Mouse (Mus musculus) midbrain, embryonic 16.5 days (tissue): ENCODE measurements around the gene BC030499. TPM values are rescaled to one million over a fixed set of nuclear protein-coding genes. Genes with fewer than 3 reads are reported as not detected.

Source experiments
- ATAC-seq: fragments of 200-750 bp; cut with Nextera tagmentation; 2 replicates; pipeline ENCODE4 v1.8.0; 2017; ENCODE audit warnings: moderate TSS enrichment
- H3K27ac ChIP-seq: fragments of 300-500 bp; sonication (generic); 2 replicates; pipeline ENCODE4 v1.5.1; 2014; ENCODE audit warnings: mild to moderate bottlenecking, low read length, mixed read lengths
- H3K27me3 ChIP-seq: fragments of 300-500 bp; sonication (generic); 2 replicates; pipeline ENCODE4 v1.6.1; 2014; ENCODE audit warnings: low read depth, low read length, mixed read lengths; ENCODE audit not compliant: control insufficient read depth, insufficient read depth
- H3K36me3 ChIP-seq: fragments of 300-500 bp; sonication (generic); 2 replicates; pipeline ENCODE4 v1.6.1; 2014; ENCODE audit warnings: mild to moderate bottlenecking, low read length, moderate library complexity, mixed read lengths; ENCODE audit not compliant: control insufficient read depth, insufficient read depth
- H3K4me1 ChIP-seq: fragments of 300-500 bp; sonication (generic); 2 replicates; pipeline ENCODE4 v1.6.1; 2014; ENCODE audit warnings: mild to moderate bottlenecking, low read length, mixed read lengths; ENCODE audit not compliant: control insufficient read depth, insufficient read depth
- H3K4me2 ChIP-seq: fragments of 300-500 bp; sonication (generic); 2 replicates; pipeline ENCODE4 v1.6.1; 2014; ENCODE audit warnings: mild to moderate bottlenecking, low read length, mixed read lengths
- H3K4me3 ChIP-seq: fragments of 300-500 bp; sonication (generic); 2 replicates; pipeline ENCODE4 v1.5.1; 2014; ENCODE audit warnings: low read depth, mild to moderate bottlenecking, low read length, moderate library complexity, mixed read lengths
- H3K9ac ChIP-seq: fragments of 300-500 bp; sonication (generic); 2 replicates; pipeline ENCODE4 v1.6.1; 2014; ENCODE audit warnings: low read depth, low read length, mixed read lengths
- H3K9me3 ChIP-seq: fragments of 300-500 bp; sonication (generic); replicated peaks from 2 replicates; pipeline ENCODE4 v1.6.1; 2014; ENCODE audit warnings: mild to moderate bottlenecking, low read length, mixed read lengths; ENCODE audit not compliant: control insufficient read depth, poor library complexity, severe bottlenecking
- WGBS: fragments of 180-500 bp; shearing (Covaris S2); extraction: QIAGEN DNeasy Blood & Tissue Kit; methylation state at CpG from one replicate; pipeline ENCODE4 v1.1.7; 2014; 5-methylcytosine and 5-hydroxymethylcytosine counted together
- polyA plus RNA-seq: library from polyadenylated mRNA; unstranded; fragments of >200 nt; fragmentation: Nextera tagmentation; extraction: Ambion mirVana; gene quantifications from 2 replicates; pipeline ENCODE4 v1.2.1, GENCODE M21; 2015

BC030499 gene
- polyA plus RNA-seq, 1 experiment from 2014 or later = 0.25 TPM

- 97% methylated on average over 8 of the region's 8 CpGs for WGBS
- Histone ChIP-seq H3K9ac (no peak overlapping the region), H3K27me3 (no peaks in the 10 kb centered on the region), H3K4me3 (no peak overlapping the region), H3K27ac (no peak overlapping the region), H3K4me2 (no peak overlapping the region), H3K36me3 (peaks cover 30% of the 10 kb centered on the region), H3K4me1 (no peaks in the 10 kb centered on the region), H3K9me3 (no peaks in the 10 kb centered on the region)
- no peak for ATAC-seq
These were observed 46.4 kb downstream of the BC030499 start for GRCm38 (mm10) chr11:78337040-78337439.

GRCm38 (mm10) chr11:78341702-78342101 lies 51.1 kb downstream of the BC030499 start:
- H3K9ac ChIP-seq = no peak overlapping the region
- WGBS = 87% methylated on average over 12 of the region's 12 CpGs
- peaks cover 10% of the 10 kb centered on the region; the same call in 1 of the 2 replicates for H3K36me3 ChIP-seq
- H3K4me2 ChIP-seq = no peak overlapping the region
- no peak overlapping the region for H3K4me3 ChIP-seq
- H3K9me3 ChIP-seq = no peaks in the 10 kb centered on the region
- no peak for ATAC-seq
- H3K4me1 ChIP-seq = peaks cover 25% of the 10 kb centered on the region
- no peak overlapping the region for H3K27ac ChIP-seq
- no peaks in the 10 kb centered on the region for H3K27me3 ChIP-seq

GRCm38 (mm10) chr11:78343381-78344327 lies 53.0 kb downstream of the BC030499 start, which contains the start of gene Unc119:
Gene Unc119 (plus strand): TSS chr11:78343482.
- peak within 1 kb of the TSS; percentile 81 for H3K27ac ChIP-seq
- H3K4me2 ChIP-seq = peak within 1 kb of the TSS; percentile 76
- no peaks in the 10 kb centered on the region for H3K27me3 ChIP-seq
- H3K9me3 ChIP-seq = no peaks in the 10 kb centered on the region
- peak within 1 kb of the TSS; percentile 84 for H3K4me3 ChIP-seq
- H3K9ac ChIP-seq = peak within 1 kb of the TSS; percentile 94
- ATAC-seq = peak; percentile 88
- WGBS = under 1% methylated on average over 43 of the region's 66 CpGs
- peaks cover 14% of the 10 kb centered on the region for H3K36me3 ChIP-seq
- peaks cover 31% of the 10 kb centered on the region for H3K4me1 ChIP-seq

GRCm38 (mm10) chr11:78344328-78344889 lies 53.8 kb downstream of the BC030499 start:
- peak overlapping the region; percentile 94 for H3K9ac ChIP-seq
- peaks cover 31% of the 10 kb centered on the region for H3K4me1 ChIP-seq
- no peak for ATAC-seq
- no peaks in the 10 kb centered on the region for H3K27me3 ChIP-seq
- H3K9me3 ChIP-seq = no peaks in the 10 kb centered on the region
- H3K36me3 ChIP-seq = peaks cover 16% of the 10 kb centered on the region
- H3K4me2 ChIP-seq = peak overlapping the region; percentile 76
- peak overlapping the region; percentile 84 for H3K4me3 ChIP-seq
- WGBS = 80% methylated on average over 6 of the region's 6 CpGs
- peak overlapping the region; percentile 81 for H3K27ac ChIP-seq

- Histone ChIP-seq H3K9ac (peak overlapping the region; percentile 48), H3K27me3 (no peaks in the 10 kb centered on the region), H3K9me3 (no peaks in the 10 kb centered on the region), H3K4me1 (peaks cover 31% of the 10 kb centered on the region), H3K36me3 (peaks cover 13% of the 10 kb centered on the region), H3K27ac (peak overlapping the region; percentile 28; the same call in 1 of the 2 replicates), H3K4me2 (peak overlapping the region; percentile 76), H3K4me3 (no peak overlapping the region; the same call in 1 of the 2 replicates)
- ATAC-seq = no peak
- WGBS = 50% methylated on average over 8 of the region's 8 CpGs
These were observed 54.5 kb downstream of the BC030499 start for GRCm38 (mm10) chr11:78344890-78345715.

- Histone ChIP-seq H3K4me2 (no peak overlapping the region), H3K36me3 (peaks cover 11% of the 10 kb centered on the region), H3K9ac (no peak overlapping the region), H3K4me3 (no peak overlapping the region), H3K27me3 (no peaks in the 10 kb centered on the region), H3K9me3 (no peaks in the 10 kb centered on the region), H3K4me1 (peaks cover 31% of the 10 kb centered on the region), H3K27ac (no peak overlapping the region)
- ATAC-seq = no peak
- 84% methylated on average over 7 of the region's 7 CpGs for WGBS
These were observed 55.2 kb downstream of the BC030499 start for GRCm38 (mm10) chr11:78345801-78346200.

Other genes with a start within 250 kb of the BC030499 start
- gene Eral1, start 210.5 kb upstream of the BC030499 start, polyA plus RNA-seq = 32.8 and 33.3 TPM in 2 replicates
- 27.7 and 28.7 TPM in 2 replicates for gene Fam222b, start 196.2 kb upstream of the BC030499 start, polyA plus RNA-seq
- 83.8 and 93.2 TPM in 2 replicates for gene Traf4, start 125.3 kb upstream of the BC030499 start, polyA plus RNA-seq
- gene Nek8, start 114.2 kb upstream of the BC030499 start, polyA plus RNA-seq = 4.8 and 6.6 TPM in 2 replicates
- 7.4 and 10.1 TPM in 2 replicates for gene Tlcd1, start 114.1 kb upstream of the BC030499 start, polyA plus RNA-seq
- 698 and 713 TPM in 2 replicates for gene Rpl23a, start 107.3 kb upstream of the BC030499 start, polyA plus RNA-seq
- gene Rab34, start 102.4 kb upstream of the BC030499 start, polyA plus RNA-seq = 49.9 and 55.7 TPM in 2 replicates
- gene Proca1, start 97.4 kb upstream of the BC030499 start, polyA plus RNA-seq = 2.3 and 2.6 TPM in 2 replicates
- 89.6 and 92.8 TPM in 2 replicates for gene Sdf2, start 45.1 kb upstream of the BC030499 start, polyA plus RNA-seq
- gene Supt6, start 44.9 kb upstream of the BC030499 start, polyA plus RNA-seq = 27.5 and 30.7 TPM in 2 replicates
- gene 2610507B11Rik, start 29.1 kb upstream of the BC030499 start, polyA plus RNA-seq = 50.1 and 58.7 TPM in 2 replicates
- 4.2 and 6.5 TPM in 2 replicates for gene Spag5, start 10.7 kb downstream of the BC030499 start, polyA plus RNA-seq
- gene Aldoc, start 32.1 kb downstream of the BC030499 start, polyA plus RNA-seq = 87.2 and 154 TPM in 2 replicates
- gene Pigs, start 37.6 kb downstream of the BC030499 start, polyA plus RNA-seq = 70.7 and 79.0 TPM in 2 replicates
- gene Unc119, start 52.6 kb downstream of the BC030499 start, polyA plus RNA-seq = 77.2 and 81.8 TPM in 2 replicates
- not detected in 2 replicates for gene Foxn1, start 95.7 kb downstream of the BC030499 start, polyA plus RNA-seq
- not detected in 2 replicates for gene Slc13a2, start 131.4 kb downstream of the BC030499 start, polyA plus RNA-seq
- gene Slc46a1, start 174.9 kb downstream of the BC030499 start, polyA plus RNA-seq = 23.0 and 25.6 TPM in 2 replicates
- gene Sarm1, start 206.9 kb downstream of the BC030499 start, polyA plus RNA-seq = 49.9 and 50.7 TPM in 2 replicates
- gene Vtn, start 208.2 kb downstream of the BC030499 start, polyA plus RNA-seq = 115 and 127 TPM in 2 replicates
- gene Sebox, start 212.6 kb downstream of the BC030499 start, polyA plus RNA-seq = 0.14 TPM in 1 of 2 replicates, not detected in the other
- gene Tmem199, start 221.3 kb downstream of the BC030499 start, polyA plus RNA-seq = 95.5 and 96.6 TPM in 2 replicates
- 176 and 184 TPM in 2 replicates for gene Poldip2, start 221.4 kb downstream of the BC030499 start, polyA plus RNA-seq
- gene Tnfaip1, start 245.5 kb downstream of the BC030499 start, polyA plus RNA-seq = 67.7 and 68.8 TPM in 2 replicates
- 130 and 137 TPM in 2 replicates for gene Ift20, start 245.5 kb downstream of the BC030499 start, polyA plus RNA-seq